Comparison of ENCODE assay signal across 8 mouse cellular contexts in the genomic region with DNA sequence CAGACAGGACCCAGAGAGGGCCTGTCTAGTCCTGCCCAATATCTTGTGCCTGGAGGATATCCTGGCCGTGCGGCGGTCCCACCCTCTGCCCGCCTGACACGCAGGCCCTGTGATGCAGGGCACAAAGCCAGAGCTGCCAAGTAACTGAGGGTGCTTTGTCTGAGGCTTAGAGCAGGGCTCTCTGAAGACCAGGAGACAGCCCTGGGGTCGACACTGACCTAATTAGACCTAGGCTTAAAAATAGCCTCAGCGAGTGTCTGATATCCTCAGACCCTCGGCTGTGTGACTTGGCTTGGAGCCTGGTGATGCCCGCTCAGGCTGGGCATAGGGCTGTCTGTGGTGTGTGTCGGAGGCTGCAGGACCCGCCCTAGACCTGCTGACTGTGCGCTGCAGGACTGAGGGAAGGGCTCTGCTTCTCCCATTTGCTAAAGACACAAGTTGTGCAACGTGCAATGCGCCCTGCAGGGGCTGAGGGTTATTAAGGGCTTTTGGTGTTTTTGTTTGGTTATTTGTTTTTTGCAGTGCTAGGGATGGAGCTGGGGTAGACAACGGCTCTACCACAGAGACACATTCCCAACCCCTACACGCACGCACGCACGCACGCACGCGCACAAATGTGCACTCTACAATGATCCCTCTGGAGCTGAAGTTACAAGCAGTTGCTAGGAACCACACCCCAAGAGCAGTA. TPM values are rescaled to one million over a fixed set of nuclear protein-coding genes. Genes with fewer than 3 reads are reported as not detected.
A peak's percentile ranks its signal among the peaks of the same experiment; 100 is the strongest.
DNase-seq lines count a peak whose midpoint lies in the region; ATAC-seq and TF ChIP-seq lines count a peak whose summit lies in the region.

No protein-coding gene starts in this region.

- no peak overlapping the region for H3K4me2 ChIP-seq in limb, embryonic 14.5 days (replicated peaks; ENCODE audit: low read depth, low read length, severe bottlenecking)

- H3K9ac ChIP-seq in limb, embryonic 14.5 days (ENCODE audit: low read depth, low read length, severe bottlenecking) = no peak overlapping the region

- peak overlapping the region; percentile 78 for H3K27ac ChIP-seq in heart, embryonic 10.5 days
- 0 out of 2 replicates have a peak overlapping the region, but pooled peaks have one; percentile 19 for H3K27ac ChIP-seq in limb, embryonic 14.5 days (replicated peaks; ENCODE audit: low read depth, low read length)

- H3K4me1 ChIP-seq in heart, embryonic 10.5 days = peaks cover 81% of the 10 kb centered on the region
- peaks cover 16% of the 10 kb centered on the region for H3K4me1 ChIP-seq in limb, embryonic 14.5 days (ENCODE audit: control insufficient read depth, insufficient read depth, low read length)

- no peaks in the 10 kb centered on the region for H3K27me3 ChIP-seq in heart, embryonic 10.5 days (ENCODE audit: insufficient read depth, poor library complexity, severe bottlenecking)
- no peaks in the 10 kb centered on the region for H3K27me3 ChIP-seq in limb, embryonic 14.5 days (ENCODE audit: control insufficient read depth, insufficient read depth, low read length)

- WGBS in heart, embryonic 10.5 days = 63% methylated on average over 22 of the region's 22 CpGs
- WGBS in limb, embryonic 14.5 days = 77% methylated on average over 22 of the region's 22 CpGs

- H3K36me3 ChIP-seq in heart, embryonic 10.5 days = no peaks in the 10 kb centered on the region
- H3K36me3 ChIP-seq in limb, embryonic 14.5 days (ENCODE audit: control insufficient read depth, insufficient read depth, low read length) = no peaks in the 10 kb centered on the region

- intact Hi-C loops in heart, postnatal 25 days (cut with DNase I) = no loop called here

- 0 out of 2 replicates have a peak overlapping the region, but pooled peaks have one; percentile 5 for H3K4me3 ChIP-seq in heart, embryonic 10.5 days
- no peak overlapping the region for H3K4me3 ChIP-seq in limb, embryonic 14.5 days (replicated peaks; ENCODE audit: low read length)

- no peak for ATAC-seq in limb, embryonic 14.5 days (ENCODE audit: low FRiP score, low read depth)

- H3K9me3 ChIP-seq in heart, embryonic 10.5 days = no peaks in the 10 kb centered on the region
- no peaks in the 10 kb centered on the region for H3K9me3 ChIP-seq in limb, embryonic 14.5 days (ENCODE audit: control insufficient read depth, low read length)

- DNase-seq in heart, adult 18-20 months = peak; percentile 58 to 60
- no peak for DNase-seq in heart, postnatal 25 days (ENCODE audit: low spot score)
- DNase-seq in brain, adult 2 months (ENCODE audit: low read depth, low spot score) = peak; percentile 83
- no peak for DNase-seq in heart, embryonic 10.5 days (ENCODE audit: low spot score)
- no peak for DNase-seq in limb, embryonic 14.5 days (ENCODE audit: low spot score)
- no peak for DNase-seq in adrenal gland, adult 8-10 months
- DNase-seq in embryo, embryonic 11 days = no peak
- DNase-seq in adrenal gland, postnatal 4 days (ENCODE audit: low spot score in 2 of 2) = no peak

- TF ChIP-seq POLR2A in limb, embryonic 14.5 days (IDR thresholded peaks at IDR 0.05; ENCODE audit: borderline replicate concordance, extremely low read depth, insufficient read depth, insufficient read length) = no peak

RNA-seq across cellular contexts. Expression of a gene that starts 26.4 kb away (rescaled TPM):
- total RNA-seq in heart, adult 18-20 months (2021) = 1 to 10 TPM; 3.4 to 5.2 TPM
- total RNA-seq in heart, postnatal 25 days (2021) = 1 to 10 TPM; 7.3 to 8.6 TPM
- polyA plus RNA-seq in heart, embryonic 10.5 days (2016; fragmentation: Nextera tagmentation; extraction: Ambion mirVana) = 21.0 and 25.9 TPM in 2 replicates
- 11.6 and 12.0 TPM in 2 replicates for polyA plus RNA-seq in limb, embryonic 14.5 days (2012; rRNA removed)
- 18.8 and 19.2 TPM in 2 replicates for polyA plus RNA-seq in limb, embryonic 14.5 days (2014; fragmentation: Nextera tagmentation; extraction: Ambion mirVana)
- 1 to 10 TPM; 3.6 to 5.7 (median 4.7) TPM for total RNA-seq in adrenal gland, adult 8-10 months (2022)
- total RNA-seq in adrenal gland, postnatal 4 days (2021) = 10 to 100 TPM in 1 of 2 experiments, 1 to 10 TPM in 1; 7.8 to 11.3 TPM

RNA-seq across cellular contexts. Expression of a gene that starts 42.8 kb away (rescaled TPM):
- total RNA-seq in heart, adult 18-20 months (2021) = under 1 TPM in 1 of 2 experiments, not detected in 1; 0.36 TPM
- under 1 TPM; 0.05 to 0.31 TPM for total RNA-seq in heart, postnatal 25 days (2021)
- polyA plus RNA-seq in heart, embryonic 10.5 days (2016; fragmentation: Nextera tagmentation; extraction: Ambion mirVana) = 3.4 and 5.2 TPM in 2 replicates
- 1.8 and 2.7 TPM in 2 replicates for polyA plus RNA-seq in limb, embryonic 14.5 days (2012; rRNA removed)
- 2.8 and 3.1 TPM in 2 replicates for polyA plus RNA-seq in limb, embryonic 14.5 days (2014; fragmentation: Nextera tagmentation; extraction: Ambion mirVana)
- total RNA-seq in adrenal gland, adult 8-10 months (2022) = 1 to 10 TPM in 2 of 4 experiments, under 1 TPM in 2; 0.32 to 1.9 (median 1.1) TPM
- 1 to 10 TPM; 1.4 to 2.0 TPM for total RNA-seq in adrenal gland, postnatal 4 days (2021)

Comparison
In these comparisons a context has a peak if more than half of its experiments do, and no peak if none do; other contexts are left out.
1. DNase-seq: peak in heart, adult 18-20 months (2 of 2) and brain, adult 2 months (single experiment); none in heart, postnatal 25 days (single experiment), heart, embryonic 10.5 days (single experiment), limb, embryonic 14.5 days (single experiment), adrenal gland, adult 8-10 months (single experiment), embryo, embryonic 11 days (single experiment) and adrenal gland, postnatal 4 days (0 of 2).